Mouse (Mus musculus): ENCODE data around the gene Yipf4.
"Not testable (repeated sequence)": the region's sequence is repeated elsewhere in the genome, so short reads cannot be mapped to it uniquely, and the experiment has no call there.

Gene Yipf4

DNA sequence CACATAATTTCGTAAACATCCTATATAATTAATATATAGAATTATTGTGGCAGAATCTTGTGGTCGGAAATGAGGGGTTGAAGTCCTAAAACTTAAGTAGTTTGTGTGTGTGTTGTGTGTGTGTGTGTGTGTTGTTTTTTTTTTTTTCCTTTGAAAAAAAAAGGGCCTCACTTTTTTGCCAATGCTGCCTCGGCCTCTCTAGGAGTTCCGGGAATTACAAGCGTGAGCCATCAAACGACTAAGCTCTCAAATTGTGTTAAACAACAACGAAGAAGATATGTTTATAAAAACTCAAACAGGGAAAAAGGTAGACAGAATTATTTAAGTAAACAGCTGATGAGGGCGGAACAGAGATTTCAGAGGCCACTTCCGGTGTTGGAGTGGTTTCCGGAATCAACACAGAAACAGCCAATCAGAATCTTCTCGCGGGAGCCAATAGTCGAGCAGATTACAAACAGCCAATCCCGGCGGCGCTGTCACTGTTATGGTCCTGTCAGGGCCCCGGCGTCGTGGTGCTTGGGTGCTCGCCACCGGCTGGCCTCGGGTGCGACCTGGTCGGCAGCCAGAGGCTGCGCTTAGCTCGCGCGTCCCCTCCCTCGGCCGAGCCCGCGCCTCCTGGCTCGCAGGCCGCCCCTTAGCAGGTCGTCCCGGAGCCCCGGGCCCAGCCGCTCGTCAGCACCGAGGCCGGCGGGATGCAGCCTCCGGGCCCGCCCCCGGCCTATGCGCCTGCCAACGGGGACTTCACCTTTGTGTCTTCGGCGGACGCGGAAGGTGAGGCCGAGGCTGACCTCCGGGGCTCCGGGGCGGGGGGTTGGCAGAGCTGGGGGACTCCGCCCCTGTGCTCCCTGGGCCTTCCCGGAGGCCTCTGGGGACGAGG lies at the start of gene Yipf4:
Gene Yipf4 (plus strand): TSS at position 470 of the 877 bp plus-strand sequence.
- DNase-seq, result peak; percentile 97

- no peak for DNase-seq
These were observed 48.8 kb upstream of the Yipf4 start for GRCm38 (mm10) chr17:74440486-74440885.

DNA sequence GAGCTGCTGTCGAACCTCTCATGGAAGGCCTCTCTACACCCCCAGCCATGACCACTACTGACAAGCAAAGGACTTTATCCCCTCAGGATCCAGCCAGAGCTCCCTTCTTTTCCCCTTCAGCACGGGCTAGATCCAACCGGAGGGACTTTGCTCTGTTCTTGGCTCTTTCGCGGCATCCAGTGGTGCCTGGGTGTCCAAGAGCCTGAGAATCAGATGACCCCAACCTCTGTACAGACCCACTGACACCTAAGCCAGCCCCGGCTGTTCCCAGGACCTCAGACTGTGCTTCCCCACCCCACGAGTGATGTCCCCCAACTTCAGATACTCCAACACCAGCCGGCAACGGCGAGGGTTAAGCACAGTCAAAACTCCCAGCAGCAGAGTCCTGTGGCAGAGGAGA lies 39.5 kb upstream of the Yipf4 start:
- DNase-seq, result no peak

DNA sequence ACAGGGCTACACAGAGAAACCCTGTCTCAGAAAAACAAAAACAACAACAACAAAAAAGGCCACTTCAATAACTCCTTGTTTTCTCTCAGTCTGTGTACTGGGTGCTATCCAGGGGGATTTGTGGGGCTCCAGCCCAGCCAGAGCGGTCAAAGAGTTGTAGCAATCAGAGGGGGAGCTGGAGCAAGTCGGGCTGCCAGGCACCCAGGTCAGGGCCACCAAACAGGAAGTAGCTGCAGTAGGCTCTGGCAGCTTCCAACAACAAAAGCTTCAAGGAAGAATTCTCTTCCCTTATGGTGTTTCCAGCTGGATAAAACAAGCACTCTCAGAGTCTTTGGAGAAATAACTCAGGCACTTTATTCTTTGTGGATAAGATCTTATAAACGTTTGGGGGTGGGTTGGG lies 35.4 kb upstream of the Yipf4 start:
- no peak for DNase-seq

GRCm38 (mm10) chr17:74454660-74455059 lies 34.6 kb upstream of the Yipf4 start:
- no peak for DNase-seq

- no peak for DNase-seq
These were observed 33.9 kb upstream of the Yipf4 start for GRCm38 (mm10) chr17:74455426-74455825.

GRCm38 (mm10) chr17:74456825-74457224 lies 32.5 kb upstream of the Yipf4 start:
- DNase-seq, result no peak

- no peak for DNase-seq
These were observed 31.2 kb upstream of the Yipf4 start for GRCm38 (mm10) chr17:74457972-74458677.

DNA sequence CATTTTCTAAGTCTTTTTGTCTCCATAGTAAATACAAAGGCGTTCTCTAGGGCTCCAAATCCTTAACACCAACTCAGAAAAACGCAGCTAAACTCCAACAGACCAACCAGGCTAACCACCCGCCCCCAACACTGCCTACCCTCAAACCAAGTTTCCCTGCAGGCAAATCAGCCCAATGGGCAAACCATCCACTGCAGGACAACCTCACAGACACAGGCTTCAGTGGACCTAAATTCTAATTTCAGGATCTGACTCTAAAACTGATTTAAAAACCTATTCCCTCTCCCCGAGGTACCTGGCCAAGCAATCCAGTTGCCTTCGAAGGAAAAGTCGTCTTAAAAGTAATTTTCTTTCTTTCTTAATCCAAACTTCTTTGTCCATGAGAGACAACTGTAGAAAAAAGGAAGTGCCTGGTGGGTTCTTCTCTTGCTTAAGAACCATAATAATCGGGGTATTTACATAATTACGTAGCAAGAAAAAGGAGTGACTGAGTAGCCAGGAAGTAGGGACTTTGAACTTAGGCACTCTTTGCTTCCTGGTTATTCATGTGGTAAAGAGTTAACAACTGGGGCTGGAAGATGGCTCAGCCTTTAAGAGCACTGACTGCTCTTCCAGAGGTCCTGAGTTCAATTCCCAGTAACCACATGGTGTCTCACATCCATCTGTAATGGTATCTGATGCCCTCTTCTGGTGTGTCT lies 30.4 kb upstream of the Yipf4 start, which contains the start of gene Nlrc4:
Gene Nlrc4 (minus strand): TSS at position 432 of the 698 bp plus-strand sequence.
- DNase-seq, result no peak

DNA sequence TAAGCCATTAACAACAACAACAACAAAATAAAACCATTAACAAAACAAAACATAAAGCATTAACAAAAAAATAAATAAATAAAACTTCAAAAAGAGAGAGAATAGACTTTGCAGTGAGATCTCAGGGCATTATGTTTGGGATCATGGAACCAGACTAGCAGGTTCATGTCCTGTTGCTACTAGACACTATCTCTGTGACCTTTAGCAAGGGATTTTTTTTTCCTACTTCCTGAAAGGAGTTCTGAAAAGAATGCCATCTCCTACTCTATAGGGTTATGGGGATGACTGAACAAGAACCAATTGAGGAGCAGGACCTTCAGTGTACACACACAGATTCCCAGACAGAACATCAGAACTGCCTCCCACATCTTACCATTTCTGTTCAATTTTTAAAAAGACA lies 25.8 kb upstream of the Yipf4 start:
- DNase-seq, result no peak

- DNase-seq, result not testable (repeated sequence)
These were observed 21.3 kb upstream of the Yipf4 start for GRCm38 (mm10) chr17:74467981-74468380.

GRCm38 (mm10) chr17:74470133-74470532 lies 19.2 kb upstream of the Yipf4 start:
- not testable (repeated sequence) for DNase-seq

DNA sequence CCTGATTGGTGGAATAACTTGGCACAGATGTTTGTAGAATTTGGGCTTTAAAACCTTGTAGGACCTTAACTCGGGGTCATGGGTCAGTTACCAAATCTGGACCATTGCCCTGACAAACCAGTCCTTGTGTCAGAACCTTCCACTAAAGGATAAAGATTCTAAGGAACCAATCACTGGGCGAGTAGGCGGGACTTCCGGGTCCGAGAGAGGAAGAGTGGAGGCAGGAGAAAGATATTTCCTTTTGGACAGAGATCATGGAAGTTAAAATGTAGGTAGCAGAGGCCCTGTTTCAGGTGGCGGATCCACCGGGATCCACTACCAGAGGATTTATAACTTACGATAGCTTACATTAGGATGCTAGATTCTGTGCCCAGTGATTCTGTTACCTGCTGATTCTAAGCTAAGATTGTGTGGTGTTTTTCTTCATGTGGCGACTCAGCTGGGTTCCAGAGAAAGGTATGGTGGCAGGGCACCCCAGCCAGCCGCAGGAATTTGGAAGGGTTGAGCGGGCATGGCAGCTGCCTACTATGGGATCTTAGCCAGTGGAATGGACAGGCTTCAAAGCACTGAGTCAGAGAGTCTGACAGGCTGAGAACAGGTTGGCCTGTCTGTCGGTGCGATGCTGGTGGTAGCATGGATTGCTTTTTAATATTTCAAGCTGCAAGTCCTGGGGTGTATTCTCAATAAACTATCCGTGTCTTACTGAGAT lies 8.8 kb upstream of the Yipf4 start:
- DNase-seq, result no peak

- no peak for DNase-seq
These were observed 568 bp downstream of the Yipf4 start for GRCm38 (mm10) chr17:74489901-74490220.

DNA sequence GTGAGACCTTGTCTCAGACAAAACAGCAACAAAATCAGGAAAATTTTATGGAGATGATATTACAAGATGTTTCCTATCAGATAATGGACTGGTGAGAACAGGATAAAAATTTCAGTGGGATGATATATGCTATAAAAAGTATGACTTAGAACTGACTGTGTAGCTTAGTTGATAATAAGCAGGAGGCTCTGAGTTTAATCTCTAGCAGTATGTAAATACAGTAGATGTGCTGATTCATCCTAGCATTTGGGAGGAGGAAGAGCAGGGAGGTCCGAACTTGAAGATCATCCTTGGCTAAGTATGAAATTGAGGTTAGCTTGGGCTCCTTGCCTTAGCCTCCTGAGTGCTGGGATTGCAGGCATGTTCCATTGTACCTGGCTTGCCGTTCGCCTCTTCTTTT lies 2.3 kb downstream of the Yipf4 start:
- no peak for DNase-seq

- no peak for DNase-seq
These were observed 10.9 kb downstream of the Yipf4 start for GRCm38 (mm10) chr17:74500204-74500603.

DNA sequence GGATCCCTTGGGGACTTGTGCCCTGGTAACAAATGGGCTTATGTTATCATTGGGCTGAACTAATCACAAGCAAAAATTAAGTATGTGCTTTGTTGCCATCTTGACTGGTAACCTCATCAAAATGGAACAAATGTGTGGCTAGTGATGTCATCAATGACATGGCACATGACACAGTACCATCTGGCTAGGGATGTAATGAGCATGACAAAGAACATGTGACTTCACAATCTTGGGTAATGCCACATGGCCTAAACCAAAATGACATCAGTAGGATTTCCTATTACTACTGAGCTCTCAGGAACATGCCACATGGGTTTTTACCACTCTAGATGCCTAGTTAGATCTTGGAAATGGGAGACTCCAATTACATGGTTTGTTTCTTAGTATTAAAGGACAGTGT lies 11.8 kb downstream of the Yipf4 start:
- DNase-seq, result no peak

- no peak for DNase-seq
These were observed 18.6 kb downstream of the Yipf4 start for GRCm38 (mm10) chr17:74507934-74508333.

DNA sequence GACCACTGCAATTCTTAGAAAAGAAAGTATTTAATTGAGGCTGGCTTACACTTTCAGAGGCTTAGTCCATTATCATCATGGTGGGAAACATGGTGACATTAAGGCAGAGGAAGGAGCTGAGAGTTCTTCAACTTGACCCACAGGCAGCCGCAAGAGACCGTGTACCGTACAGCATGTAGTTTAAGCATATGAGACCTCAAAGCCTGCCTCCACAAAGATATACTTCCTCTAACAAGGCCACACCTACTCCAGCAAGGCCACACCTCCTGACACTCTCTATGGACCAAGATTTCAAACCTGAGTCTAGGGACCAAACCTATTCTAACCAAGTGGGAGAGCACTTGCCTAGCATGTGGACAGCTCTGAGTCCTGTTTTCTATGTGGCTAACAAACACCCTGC lies 19.3 kb downstream of the Yipf4 start:
- no peak for DNase-seq

GRCm38 (mm10) chr17:74512308-74512707 lies 23.0 kb downstream of the Yipf4 start:
- DNase-seq, result no peak

DNA sequence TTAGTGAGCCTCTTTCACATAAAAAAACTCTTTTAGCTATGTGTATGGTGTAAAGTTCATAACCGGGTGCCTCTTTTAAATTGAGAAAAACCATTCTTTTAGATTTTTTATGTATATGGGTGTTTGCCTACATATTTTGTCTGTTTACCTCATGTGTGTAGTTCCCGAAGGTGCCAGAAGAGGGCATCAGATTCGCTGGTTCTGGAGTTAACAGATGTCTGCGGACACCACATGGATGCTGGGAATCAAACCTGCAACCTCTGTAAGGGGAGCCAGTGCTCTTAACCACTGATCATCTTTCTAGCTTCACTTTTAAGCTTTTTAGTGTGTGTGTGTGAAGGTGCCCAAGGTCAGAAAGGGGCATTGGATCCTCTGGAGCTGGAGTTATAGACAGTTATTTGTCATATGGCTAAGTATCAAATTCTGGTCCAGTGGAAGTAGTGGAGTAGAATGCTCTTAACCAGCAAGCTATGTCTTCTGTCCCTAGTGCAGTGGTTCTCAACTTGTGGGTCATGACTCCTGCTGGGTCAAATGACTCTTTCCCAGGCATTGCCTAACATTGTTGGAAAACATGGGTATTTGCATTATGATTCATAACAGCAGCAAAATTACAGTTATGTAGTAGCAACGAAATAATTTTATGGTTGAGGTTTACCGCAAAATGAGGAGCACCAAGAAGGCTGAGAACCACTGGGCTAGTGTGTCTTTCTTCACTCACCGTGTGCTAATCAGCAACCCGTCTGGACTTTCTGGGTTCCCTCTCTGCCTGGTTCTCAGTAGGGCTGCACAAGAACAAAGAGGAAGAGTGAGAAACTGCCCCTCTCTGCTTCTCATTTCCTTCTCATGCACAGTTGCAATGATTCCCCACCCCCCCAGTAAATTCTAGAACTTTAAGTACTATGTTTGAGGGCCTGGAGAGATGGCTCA lies 33.8 kb downstream of the Yipf4 start:
- no peak for DNase-seq

DNA sequence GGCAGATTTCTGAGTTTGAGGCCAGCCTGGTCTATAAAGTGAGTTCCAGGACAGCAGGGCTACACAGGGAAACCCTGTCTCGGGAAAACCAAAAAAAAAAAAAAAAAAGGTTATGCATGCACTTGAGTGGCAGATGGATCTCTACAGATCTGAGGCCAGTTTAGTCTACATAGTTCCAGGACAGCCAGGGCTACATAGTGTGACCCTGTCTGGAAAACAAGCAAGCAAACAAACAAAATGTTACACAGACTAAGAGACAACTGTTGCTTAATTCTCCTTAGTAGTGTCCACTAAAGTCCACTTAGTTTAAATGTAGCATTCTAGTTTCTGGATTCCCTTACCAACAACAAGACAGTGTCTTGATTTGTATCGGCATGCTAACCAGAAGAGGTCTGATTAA lies 36.8 kb downstream of the Yipf4 start:
- DNase-seq, result no peak

Data from lung, postnatal 14 days (tissue).